Mouse (Mus musculus): ENCODE data around the gene Maz. TPM values are rescaled to one million over a fixed set of nuclear protein-coding genes. Genes with fewer than 3 reads are reported as not detected.

Maz gene
- polyA plus RNA-seq, 1 experiment = 1,081 TPM

DNA sequence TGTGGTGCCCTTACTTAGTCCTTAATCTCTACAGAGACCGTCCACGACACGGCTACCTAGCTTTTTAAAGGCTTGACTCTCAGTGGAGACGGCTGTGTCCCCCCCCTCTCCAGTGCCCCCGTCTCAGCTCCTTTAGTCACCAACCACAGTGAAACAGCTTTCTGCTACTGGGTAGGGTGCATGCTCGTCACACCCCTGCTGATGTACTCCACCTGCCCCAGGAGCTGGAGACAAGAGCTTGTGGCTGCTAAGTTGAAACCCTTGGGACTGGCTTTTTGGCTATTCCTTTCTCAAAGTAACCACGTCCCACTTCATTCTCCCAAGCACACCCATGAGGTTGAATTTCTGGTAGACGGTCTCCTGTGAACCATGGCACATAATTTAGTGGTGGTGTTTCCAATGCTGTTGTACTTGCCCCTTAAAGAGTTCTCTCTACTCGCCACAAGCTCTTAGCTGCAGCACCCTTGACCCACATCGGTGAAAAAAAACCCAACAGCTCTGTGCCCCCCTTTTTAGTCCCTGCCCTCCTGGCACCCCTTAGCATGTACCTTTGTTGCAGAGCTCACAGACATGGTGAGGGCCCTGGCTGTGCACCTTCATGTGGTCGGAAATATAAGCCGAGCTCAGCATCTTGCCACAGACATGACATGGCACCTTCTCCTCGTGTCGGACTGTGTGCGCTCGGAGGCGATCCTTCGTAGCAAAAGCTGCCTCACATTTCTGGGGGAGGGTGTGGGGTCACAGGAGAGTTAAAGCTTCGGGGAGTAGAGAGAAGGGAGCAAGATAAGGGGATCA, 2.7 kb downstream of the Maz start:
- TF ChIP-seq GATA1 (IDR thresholded peaks at IDR 0.05; ENCODE audit: low read length) = no peak

DNA sequence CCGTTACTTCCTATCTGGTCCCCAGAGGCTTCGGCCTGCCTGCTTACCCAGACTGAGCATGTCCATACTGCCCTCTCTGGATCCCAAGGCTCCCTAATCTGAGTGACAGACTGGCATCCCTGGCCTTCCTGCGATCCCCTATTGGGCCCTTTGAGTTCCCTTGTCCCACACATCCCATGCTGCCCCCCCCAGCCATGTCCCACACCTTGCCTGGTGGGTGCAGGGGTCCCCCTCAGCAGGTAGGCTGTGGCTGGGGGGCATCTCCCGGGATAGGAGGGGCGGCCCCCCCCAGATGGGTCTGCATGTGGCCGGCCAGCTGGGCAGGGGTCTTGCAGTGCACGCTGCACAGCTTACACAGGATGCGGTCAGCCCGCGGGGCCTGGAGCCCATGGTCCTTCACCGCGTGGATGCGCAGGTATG, 3.6 kb downstream of the Maz start:
- no peak for TF ChIP-seq GATA1 (IDR thresholded peaks at IDR 0.05; ENCODE audit: low read length)

DNA sequence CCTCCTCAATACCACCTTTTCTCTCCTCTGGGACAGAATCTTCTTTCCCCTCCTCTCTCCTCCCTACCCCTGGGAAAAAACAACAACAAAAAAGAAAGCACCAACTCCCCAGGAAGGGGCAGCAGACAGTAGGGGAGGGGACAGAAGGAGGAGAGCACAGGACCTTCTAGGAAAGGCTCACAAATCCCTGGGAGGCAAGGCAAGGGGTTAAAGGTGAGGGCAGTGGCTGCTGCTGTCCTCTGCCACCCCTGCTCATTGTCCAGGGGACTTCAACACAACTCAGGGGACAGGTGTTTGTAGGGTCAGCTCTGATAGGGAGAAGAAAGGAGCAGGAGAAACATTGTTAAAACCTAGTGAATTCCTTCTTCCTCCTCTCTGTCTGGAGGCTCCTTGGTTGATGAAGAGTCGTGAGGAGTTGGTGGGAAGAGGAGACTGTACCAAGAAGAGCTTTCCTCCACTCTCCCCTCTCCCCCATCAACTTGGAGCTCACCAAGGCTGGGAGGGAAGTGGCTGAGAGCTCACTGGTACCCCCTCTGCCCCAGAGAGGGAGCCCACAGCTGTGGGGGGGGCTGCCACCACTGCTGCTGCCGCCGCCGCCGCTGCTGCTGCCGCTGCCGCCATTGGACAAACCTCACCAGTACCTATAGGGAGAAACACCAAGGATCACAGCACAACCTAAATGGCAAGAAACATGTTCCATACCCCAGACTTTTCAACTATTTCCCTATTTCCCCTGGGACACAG, 4.1 kb downstream of the Maz start:
- TF ChIP-seq GATA1 (IDR thresholded peaks at IDR 0.05; ENCODE audit: low read length) = no peak

DNA sequence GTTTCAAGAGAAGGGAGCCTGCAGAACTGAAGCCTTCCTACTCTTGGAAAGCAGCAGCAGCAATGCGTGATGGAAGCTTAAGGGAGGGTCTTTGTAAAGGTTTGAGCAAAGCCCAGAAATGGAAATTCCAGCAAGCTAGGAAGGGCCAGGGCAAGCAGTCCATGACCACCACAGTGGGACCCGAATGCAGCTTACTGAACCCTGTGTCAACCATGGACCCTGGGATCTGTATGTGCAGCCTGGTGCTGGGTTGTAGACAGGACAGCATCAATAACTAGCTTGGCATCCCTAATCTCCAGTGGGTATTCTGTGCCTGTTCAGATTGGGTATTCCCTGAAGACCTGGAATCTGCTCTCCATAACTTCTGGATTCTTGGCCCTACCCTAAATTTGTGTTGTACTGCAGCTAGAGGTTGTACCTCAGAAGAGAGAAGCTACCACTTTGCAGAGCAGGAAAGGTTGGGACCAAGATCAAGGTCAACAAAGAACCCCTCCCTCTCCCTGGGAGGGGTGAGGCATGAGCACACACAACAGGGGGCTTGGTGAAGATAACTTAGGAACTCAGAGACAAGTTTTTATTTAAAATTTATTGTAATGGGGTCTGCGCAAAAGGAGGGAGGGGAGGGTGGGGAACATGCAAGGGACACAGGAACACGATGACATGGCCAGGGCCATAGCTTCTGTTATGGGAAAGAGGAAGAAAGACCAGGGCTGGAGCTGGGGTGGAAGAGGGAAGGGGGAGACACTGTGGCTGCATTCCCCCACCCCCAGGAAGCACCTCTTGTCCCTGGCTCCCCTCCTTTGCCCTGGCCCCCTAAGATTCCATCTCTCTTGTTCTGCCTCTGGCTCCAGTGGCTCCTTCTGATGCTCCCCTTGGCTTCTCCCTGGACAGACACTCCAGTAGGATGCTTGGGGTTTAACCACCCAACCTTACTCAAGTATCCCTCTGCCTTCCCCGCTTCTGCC, 5.0 kb downstream of the Maz start:
- no peak for TF ChIP-seq GATA1 (IDR thresholded peaks at IDR 0.05; ENCODE audit: low read length)

DNA sequence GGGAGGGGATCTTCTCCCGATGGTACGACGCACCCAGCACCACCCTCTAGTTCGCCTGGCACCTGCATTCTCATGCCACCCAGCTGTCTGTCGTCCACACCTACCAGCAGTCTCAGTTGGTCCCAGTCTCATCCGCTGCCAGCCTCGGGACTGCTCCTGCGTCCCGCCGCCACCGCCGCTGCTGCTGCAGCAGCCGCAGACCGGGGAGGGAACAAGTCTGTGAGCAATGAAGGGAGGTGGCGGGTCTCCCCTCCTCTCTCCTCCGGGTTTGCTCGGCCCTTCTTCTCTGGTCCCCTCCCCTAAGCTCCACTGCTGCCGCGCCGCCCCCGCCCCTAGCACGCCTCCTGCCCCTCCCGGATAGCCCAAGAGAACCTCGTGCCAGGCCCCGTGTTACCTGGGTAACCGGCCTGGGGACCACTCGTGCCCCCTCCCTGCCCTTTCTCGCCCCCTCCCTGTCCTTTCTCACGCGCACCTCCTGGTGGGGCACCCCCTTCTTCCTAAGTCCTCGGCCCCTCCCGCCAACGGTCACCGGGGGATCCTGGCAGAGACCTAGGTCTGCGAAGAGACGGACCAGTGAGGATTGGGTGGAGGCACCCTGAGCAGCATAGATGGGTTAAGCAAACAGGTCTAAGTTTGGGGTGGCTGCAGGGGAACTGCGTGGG, 5.8 kb downstream of the Maz start, which contains the start of the genes Gm42742 and Prrt2:
TSS of gene Gm42742 (minus strand) at position 197 of the 662 bp plus-strand sequence.
TSS of gene Prrt2 (minus strand) at position 311 of the 662 bp plus-strand sequence.
- no peak for TF ChIP-seq GATA1 (IDR thresholded peaks at IDR 0.05; ENCODE audit: low read length)

DNA sequence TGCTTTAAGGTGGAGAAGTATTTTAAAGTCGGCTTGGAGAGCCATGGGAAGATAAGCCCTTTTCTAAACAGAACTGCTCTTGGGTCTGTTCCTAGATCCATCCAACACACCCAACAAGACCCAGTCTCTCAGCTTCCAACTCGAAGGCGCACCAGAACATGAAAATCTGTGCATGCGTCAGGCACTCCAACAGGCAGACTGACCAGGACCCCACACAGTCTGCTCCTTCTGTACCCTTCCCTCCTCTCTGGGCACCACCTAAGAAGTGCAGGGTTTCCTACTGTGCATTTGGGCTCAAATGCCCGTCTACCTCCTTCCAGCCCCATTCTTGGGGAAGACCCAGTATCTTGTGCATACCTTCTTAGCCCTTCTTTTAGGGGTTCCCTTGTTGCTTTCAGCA, 6.3 kb downstream of the Maz start:
- TF ChIP-seq GATA1 (IDR thresholded peaks at IDR 0.05; ENCODE audit: low read length) = no peak

DNA sequence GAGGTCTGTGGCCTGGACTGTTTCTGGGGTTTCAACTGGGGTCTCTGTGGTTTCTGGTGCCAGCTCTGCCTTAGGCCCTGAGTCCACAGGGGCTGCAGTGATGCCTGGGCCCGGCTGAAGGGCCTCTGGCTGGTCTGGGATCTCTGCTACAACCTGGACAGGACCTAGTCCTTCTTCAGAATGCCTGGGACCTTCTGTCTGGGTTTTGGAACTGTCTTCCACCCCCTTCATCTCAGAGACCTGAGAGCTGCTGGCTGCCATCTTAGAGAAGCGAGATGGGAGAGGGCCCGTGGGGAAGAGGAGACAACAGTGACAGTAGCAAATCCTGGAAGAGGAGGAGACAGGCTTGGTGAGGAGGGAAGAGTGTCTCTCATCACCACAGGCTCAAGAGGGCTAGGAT, 6.8 kb downstream of the Maz start:
- TF ChIP-seq GATA1 (IDR thresholded peaks at IDR 0.05; ENCODE audit: low read length) = no peak

DNA sequence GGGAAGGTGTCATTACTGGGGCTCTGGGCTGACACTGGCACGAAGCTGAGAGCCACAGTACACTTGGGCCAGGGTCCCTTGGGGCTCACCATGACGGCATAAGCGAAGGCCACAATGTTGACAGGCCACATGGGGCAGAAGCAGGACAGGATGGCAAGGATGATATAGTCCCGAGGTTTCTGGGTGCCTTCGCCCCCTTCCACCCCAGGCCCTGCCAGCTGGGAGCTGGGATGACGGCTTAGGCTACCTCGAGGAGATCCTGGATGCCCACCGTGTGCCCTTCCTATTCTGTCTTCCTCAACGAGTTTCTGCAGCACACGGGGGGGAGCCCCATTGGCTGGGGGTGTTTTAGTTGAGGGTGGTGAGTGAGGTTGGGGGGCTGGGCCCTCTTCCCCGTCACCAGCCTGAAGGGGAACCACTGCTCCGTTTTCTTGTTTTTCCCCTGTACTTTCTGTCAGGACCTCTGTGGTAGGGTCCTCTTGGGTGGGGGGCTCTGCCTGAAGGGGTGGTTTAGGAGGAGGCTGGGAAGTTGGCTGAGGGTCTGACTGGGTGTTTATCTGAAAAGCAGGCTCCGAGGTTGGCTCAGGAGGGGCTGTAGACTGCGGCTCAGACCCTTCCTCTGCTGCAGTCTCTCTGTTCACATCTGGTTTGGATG, 7.4 kb downstream of the Maz start:
- no peak for TF ChIP-seq GATA1 (IDR thresholded peaks at IDR 0.05; ENCODE audit: low read length)

DNA sequence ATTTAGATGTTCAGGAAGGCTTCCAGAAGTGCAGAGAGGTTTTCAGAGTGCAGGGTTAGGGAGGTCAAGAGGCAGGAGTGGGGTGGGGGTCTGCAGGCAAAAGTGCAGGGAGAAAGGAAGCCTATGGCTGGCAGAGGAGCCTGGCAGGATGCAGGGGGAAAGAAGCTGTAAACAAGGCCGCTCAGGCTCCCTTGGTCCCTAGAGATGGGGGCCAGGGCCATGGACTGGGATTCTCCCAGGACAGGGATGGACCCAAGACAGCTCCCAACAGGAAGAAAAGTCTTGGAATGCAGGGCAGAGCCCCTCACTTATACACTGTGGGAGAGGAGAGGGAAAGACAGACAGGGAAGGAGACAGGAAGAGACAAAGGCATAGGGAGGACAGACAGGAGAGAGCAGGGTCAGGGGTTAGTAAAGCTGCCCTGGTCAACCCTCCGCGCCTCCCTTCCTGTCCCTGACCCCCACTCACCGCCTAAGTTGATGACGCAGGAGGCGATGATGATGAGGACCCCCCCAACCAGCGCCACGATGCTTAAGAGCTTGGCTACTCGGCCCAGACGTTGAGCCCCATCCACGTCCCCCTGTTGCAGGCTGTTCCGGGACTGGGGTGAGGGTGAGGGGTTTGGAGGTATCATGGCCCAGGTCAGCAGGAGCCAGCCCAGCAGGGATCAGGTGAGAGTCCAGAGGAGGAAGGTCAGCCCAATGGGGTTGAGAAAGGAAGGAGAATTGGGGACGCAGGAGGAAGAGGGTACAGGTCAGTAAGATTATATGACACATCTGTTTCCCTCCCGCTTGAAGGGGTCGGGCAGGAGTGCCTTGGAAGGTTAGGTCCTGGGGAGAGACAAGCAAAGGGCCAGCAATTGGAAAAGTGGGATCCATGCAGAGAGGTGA, 8.2 kb downstream of the Maz start:
- TF ChIP-seq GATA1 (IDR thresholded peaks at IDR 0.05; ENCODE audit: low read length) = no peak

DNA sequence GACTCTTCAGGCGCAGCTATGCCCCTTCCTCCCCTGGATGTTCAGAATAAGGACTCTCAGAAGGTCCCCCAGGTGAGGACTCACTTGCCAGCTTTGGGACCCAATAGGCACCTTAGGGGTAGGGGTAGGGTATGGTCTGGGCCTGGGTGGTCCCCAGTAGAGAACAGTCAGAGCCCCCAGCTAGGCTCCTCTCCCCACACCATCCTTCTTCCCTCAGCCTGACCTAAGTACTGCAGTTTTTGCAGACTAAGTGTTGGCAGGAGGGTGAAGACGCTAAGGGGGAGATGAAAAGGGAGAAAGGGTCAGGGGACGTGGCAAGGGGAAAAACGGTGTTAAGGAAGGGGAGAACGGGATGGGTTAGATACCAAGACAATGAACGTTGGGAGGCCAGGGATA, 8.9 kb downstream of the Maz start:
- no peak for TF ChIP-seq GATA1 (IDR thresholded peaks at IDR 0.05; ENCODE audit: low read length)

DNA sequence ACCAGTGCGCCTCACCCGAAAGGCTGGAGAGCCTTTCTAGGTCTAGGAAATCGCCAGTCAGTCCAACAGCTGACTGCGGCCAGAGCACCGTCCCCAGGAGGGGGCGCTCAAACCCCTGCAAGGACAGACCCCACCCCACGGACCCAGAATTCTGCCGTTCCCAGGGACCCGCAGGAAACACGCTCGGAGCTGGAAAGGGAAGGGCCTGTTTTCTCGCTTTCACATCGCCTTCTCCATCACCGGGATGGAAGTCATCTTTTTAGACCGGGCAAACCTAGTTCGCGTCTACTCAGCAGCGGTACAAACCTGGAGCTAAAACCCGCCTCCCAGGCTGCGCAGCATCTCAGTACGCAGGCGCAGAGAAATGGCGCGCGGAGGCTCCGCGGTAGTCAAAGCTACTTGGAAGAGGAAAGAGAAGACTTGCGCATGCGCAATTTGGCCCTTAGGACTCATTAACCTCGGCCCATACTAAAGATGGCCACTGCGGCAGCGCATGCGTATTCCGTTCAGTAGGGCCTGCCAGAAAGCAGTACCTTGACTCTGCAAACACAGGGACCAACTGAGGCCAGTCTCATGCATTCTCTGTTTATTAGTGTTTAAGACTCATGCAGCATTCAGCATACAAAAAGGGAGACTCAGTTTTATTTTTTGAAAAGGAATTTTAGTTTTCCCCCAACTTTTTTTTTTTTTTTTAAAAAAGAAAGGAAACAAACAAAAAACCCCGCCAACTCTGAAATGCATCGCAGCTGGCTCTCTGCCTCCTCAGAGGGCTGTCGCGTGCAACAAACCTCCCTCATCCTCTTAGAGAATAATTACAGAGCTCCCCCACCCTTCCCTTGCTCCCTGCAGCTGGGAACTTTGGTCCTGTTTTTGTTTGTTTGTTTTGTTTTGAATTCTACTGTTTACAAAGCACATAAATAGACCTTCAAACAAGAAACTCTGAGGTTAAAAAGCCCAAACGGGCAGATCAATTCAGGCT, 9.6 kb downstream of the Maz start, which contains the start of gene Pagr1a:
TSS of gene Pagr1a (minus strand) at position 382 of the 979 bp plus-strand sequence.
- TF ChIP-seq GATA1 (IDR thresholded peaks at IDR 0.05; ENCODE audit: low read length) = no peak

DNA sequence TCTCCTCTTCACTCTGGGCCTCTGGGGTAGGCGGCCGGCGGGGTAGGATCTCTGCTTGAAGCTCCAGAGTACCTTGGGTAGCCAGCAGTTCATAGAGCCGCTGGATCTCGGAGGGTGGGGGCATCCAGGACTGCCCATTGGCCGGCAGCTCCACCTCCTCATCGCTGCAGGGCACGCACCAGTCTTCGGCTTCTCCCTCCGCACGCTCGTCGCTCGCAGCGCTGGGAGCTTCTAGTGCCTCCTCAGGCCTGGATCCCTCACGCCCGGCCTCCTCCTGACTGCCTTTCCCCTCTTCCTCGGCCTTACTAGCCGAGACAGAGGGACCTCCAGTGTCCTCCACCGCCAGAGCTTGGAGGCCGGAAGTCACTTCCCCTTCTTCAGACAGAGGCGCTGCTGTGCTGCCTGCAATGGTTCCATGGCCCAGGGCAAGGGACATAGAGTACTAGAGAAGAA, 10.3 kb downstream of the Maz start:
- TF ChIP-seq GATA1 (IDR thresholded peaks at IDR 0.05; ENCODE audit: low read length) = no peak

DNA sequence TGATC, 10.6 kb downstream of the Maz start, which contains the start of gene Pagr1b:
TSS of gene Pagr1b (minus strand) at position 4 of the 5 bp plus-strand sequence.
- no peak for TF ChIP-seq GATA1 (IDR thresholded peaks at IDR 0.05; ENCODE audit: low read length)

Measured in G1E-ER4 (cell line).